Mouse (Mus musculus) bone marrow, adult 2 months (tissue): ENCODE data around the gene Defb19.

Experiments used
- CTCF ChIP-seq: fragments of 200-500 bp; IDR thresholded peaks from 2 replicates; pipeline ENCODE4 v1.5.1; 2011; ENCODE audit warnings: low read length, control low read depth; ENCODE audit not compliant: control insufficient read depth, insufficient read depth
- POLR2A ChIP-seq: fragments of 200-500 bp; IDR thresholded peaks from 2 replicates; pipeline ENCODE4 v1.6.1; 2011; ENCODE audit warnings: low read depth, mild to moderate bottlenecking, control low read depth, low read length, borderline replicate concordance; ENCODE audit not compliant: control insufficient read depth

DNA sequence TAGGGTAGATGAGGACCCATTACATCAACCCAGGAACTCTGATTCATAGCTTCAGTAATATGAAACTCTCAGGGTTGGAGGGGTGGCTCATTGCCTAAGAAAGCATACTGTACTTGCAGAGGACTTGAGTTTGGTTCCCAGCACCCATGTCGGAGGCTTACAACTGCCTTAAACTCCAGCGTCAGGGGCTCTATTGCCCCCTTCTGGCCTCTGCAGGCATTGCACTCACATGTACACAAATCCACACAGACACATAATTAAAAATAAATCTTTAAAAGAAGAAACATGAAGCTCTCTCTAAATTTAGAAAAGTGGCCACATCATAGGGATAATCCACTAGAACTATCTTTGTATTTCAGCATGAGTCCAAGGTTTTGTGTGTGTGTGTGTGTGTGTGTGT, 37.2 kb downstream of the Defb19 start:
- TF ChIP-seq CTCF (no peak), POLR2A (no peak)
